Mouse (Mus musculus) myocyte (in vitro differentiated cells): ENCODE results near the gene Mettl18. TPM values are rescaled to one million over a fixed set of nuclear protein-coding genes. Genes with fewer than 3 reads are reported as not detected.
"Not testable (repeated sequence)": the region's sequence is repeated elsewhere in the genome, so short reads cannot be mapped to it uniquely, and the experiment has no call there.

Experiments
- H3K27me3 ChIP-seq: one replicate; pipeline ENCODE4 v1.6.1; 2011; ENCODE audit not compliant: control insufficient read depth, insufficient read depth, insufficient read length
- H3K36me3 ChIP-seq: one replicate; pipeline ENCODE4 v1.6.1; 2011; ENCODE audit not compliant: control insufficient read depth, insufficient read depth
- H3K4me2 ChIP-seq: one replicate; pipeline ENCODE4 v1.6.1; 2011; ENCODE audit warnings: low read depth, control low read depth
- H3K4me3 ChIP-seq: one replicate; pipeline ENCODE4 v1.5.1; 2011; ENCODE audit warnings: mild to moderate bottlenecking, control low read depth, moderate library complexity
- H3K79me2 ChIP-seq: one replicate; pipeline ENCODE4 v1.6.1; 2011; ENCODE audit not compliant: control insufficient read depth, insufficient read depth
- H3ac ChIP-seq: one replicate; pipeline ENCODE4 v1.6.1; 2011; ENCODE audit not compliant: control insufficient read depth, insufficient read length
- CEBPB ChIP-seq: IDR thresholded peaks from 2 replicates; pipeline ENCODE4 v1.6.1; 2011; ENCODE audit warnings: mild to moderate bottlenecking, moderate library complexity; ENCODE audit not compliant: poor library complexity, insufficient read depth, severe bottlenecking
- E2F4 ChIP-seq: IDR thresholded peaks from one replicate; pipeline ENCODE4 v1.6.1; 2011; ENCODE audit warnings: mild to moderate bottlenecking, control low read depth, moderate library complexity; ENCODE audit not compliant: insufficient read depth
- MAX ChIP-seq: IDR thresholded peaks from one replicate; pipeline ENCODE4 v1.6.1; 2011; ENCODE audit warnings: low read depth, mild to moderate bottlenecking, control low read depth
- MYOD1 ChIP-seq, 3 experiments: IDR thresholded peaks; one replicate each; pipeline ENCODE4 v1.6.1; 2011; ENCODE audit warnings: control low read depth in 2 of 3, low read depth in 2 of 3, mild to moderate bottlenecking in 2 of 3, moderate library complexity in 1 of 3; ENCODE audit not compliant: insufficient read length in 2 of 3, control insufficient read depth in 1 of 3
- MYOG ChIP-seq, 3 experiments: IDR thresholded peaks; one replicate each; pipeline ENCODE4 v1.6.1; 2011; ENCODE audit warnings: control low read depth in 2 of 3, low read depth in 2 of 3, mild to moderate bottlenecking in 2 of 3; ENCODE audit not compliant: insufficient read length in 2 of 3, control insufficient read depth in 1 of 3, insufficient read depth in 1 of 3
- POLR2A ChIP-seq: IDR thresholded peaks from one replicate; pipeline ENCODE4 v1.6.1; 2011; ENCODE audit warnings: low read depth, mild to moderate bottlenecking, control low read depth, moderate library complexity; ENCODE audit not compliant: insufficient read length
- POLR2AphosphoS2 ChIP-seq: IDR thresholded peaks from one replicate; pipeline ENCODE4 v1.6.1; 2011; ENCODE audit warnings: low read depth, control low read depth; ENCODE audit not compliant: insufficient read length
- REST ChIP-seq: IDR thresholded peaks from one replicate; pipeline ENCODE4 v1.6.1; 2011; ENCODE audit warnings: mild to moderate bottlenecking, control low read depth, moderate library complexity; ENCODE audit not compliant: insufficient read depth, insufficient read length
- SRF ChIP-seq: IDR thresholded peaks from one replicate; pipeline ENCODE4 v1.6.1; 2011; ENCODE audit warnings: low read depth; ENCODE audit not compliant: control insufficient read depth, insufficient read length
- TCF12 ChIP-seq: IDR thresholded peaks from one replicate; pipeline ENCODE4 v1.6.1; 2011; ENCODE audit warnings: mild to moderate bottlenecking, control low read depth; ENCODE audit not compliant: poor library complexity, insufficient read depth, severe bottlenecking
- TCF3 ChIP-seq: IDR thresholded peaks from one replicate; pipeline ENCODE4 v1.6.1; 2011; ENCODE audit warnings: low read depth, control low read depth; ENCODE audit not compliant: insufficient read length
- USF1 ChIP-seq: IDR thresholded peaks from one replicate; pipeline ENCODE4 v1.6.1; 2011; ENCODE audit warnings: low read depth, mild to moderate bottlenecking, control low read depth, moderate library complexity
- polyA plus RNA-seq: library from polyadenylated mRNA; unstranded; fragments of >200 nt; fragmentation: generic; extraction: Trizol; gene quantifications from one replicate; pipeline ENCODE4 v1.2.1, GENCODE M21; 2012; ENCODE audit warnings: missing spikeins

The Mettl18 gene
- polyA plus RNA-seq, 1 experiment, result 1.8 TPM

DNA sequence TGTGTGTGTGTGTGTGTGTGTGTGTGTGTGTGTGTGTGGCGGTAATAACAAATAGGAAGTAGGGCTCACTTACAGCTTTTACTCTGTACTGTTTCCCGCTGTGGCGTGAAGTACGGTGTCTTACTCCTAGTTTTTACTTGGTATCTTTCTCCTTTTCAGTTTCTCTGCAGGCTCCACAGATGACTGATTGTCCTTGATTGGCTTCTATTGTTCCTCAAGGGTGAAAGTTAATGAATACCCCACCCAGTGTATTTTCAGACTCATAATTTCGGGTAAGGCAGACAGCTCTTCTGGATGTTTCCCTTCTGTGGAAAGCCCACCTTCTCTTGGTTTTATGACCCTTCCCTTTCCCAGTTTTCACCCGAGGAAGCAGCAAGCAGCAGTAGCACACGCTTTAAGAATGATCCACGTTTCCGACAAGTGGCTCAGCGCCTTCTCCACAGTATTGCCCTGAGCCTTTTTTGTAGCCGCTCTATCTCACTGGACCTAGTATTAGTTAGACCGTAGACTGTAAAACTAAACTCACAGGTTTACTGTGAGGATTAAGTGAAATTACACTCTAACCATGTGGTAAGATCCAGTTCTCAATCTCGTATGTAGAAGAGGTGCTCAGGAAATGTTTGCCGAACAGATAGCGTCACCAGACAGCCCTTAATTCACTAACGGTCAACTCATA, 23.7 kb downstream of the Mettl18 start:
- Histone ChIP-seq H3K4me2 (no peak overlapping the region), H3K36me3 (no peaks in the 10 kb centered on the region), H3K27me3 (no peaks in the 10 kb centered on the region), H3K79me2 (no peaks in the 10 kb centered on the region), H3ac (no peak overlapping the region), H3K4me3 (no peak overlapping the region)
- TF ChIP-seq POLR2AphosphoS2 (no peak), MAX (no peak), MYOG (IDR thresholded peaks at IDR 0.05; ENCODE audit: control insufficient read depth in 1 of 3, insufficient read depth in 1 of 3, insufficient read length in 2 of 3, low read depth in 2 of 3) (no peak), USF1 (no peak), SRF (no peak)

GRCm38 (mm10) chr1:164019789-164020188, 25.1 kb downstream of the Mettl18 start:
- Histone ChIP-seq H3K4me3 (no peak overlapping the region), H3K36me3 (no peaks in the 10 kb centered on the region), H3ac (no peak overlapping the region), H3K79me2 (no peaks in the 10 kb centered on the region), H3K4me2 (no peak overlapping the region), H3K27me3 (no peaks in the 10 kb centered on the region)
- TF ChIP-seq TCF3, result no peak
- TF ChIP-seq MAX, result no peak
- no peak for TF ChIP-seq USF1
- TF ChIP-seq POLR2A, result no peak
- no peak for TF ChIP-seq MYOD1 (IDR thresholded peaks at IDR 0.05; ENCODE audit: control insufficient read depth in 1 of 3, insufficient read length in 2 of 3, low read depth in 2 of 3)
- TF ChIP-seq MYOG (IDR thresholded peaks at IDR 0.05; ENCODE audit: control insufficient read depth in 1 of 3, insufficient read depth in 1 of 3, insufficient read length in 2 of 3, low read depth in 2 of 3), result no peak
- TF ChIP-seq SRF, result no peak
- no peak for TF ChIP-seq TCF12
- TF ChIP-seq CEBPB, result no peak
- TF ChIP-seq REST, result no peak
- no peak for TF ChIP-seq POLR2AphosphoS2
- TF ChIP-seq E2F4, result no peak

DNA sequence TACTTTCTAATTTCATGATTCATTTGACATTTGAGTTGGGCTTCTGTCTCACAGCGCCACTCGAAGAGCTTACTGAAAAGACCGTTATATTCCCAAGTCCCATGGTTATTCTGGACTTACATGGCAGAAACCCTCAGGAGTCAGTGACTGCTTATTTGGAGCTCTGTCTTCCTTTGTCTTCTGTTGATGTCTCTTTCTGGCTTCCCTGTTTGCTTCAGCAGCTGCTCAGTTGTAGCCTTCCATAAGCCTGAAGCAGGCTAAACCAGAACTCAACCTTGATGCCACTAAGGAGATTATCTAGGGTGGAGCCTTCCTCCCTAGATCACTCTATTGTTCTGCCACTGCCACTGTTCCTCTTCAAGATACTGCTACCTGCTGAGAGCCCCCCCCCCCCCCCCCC, 26.1 kb downstream of the Mettl18 start:
- H3K4me3 ChIP-seq, H3K79me2 ChIP-seq, H3K27me3 ChIP-seq, H3K4me2 ChIP-seq, H3ac ChIP-seq, H3K36me3 ChIP-seq: not testable (repeated sequence)

DNA sequence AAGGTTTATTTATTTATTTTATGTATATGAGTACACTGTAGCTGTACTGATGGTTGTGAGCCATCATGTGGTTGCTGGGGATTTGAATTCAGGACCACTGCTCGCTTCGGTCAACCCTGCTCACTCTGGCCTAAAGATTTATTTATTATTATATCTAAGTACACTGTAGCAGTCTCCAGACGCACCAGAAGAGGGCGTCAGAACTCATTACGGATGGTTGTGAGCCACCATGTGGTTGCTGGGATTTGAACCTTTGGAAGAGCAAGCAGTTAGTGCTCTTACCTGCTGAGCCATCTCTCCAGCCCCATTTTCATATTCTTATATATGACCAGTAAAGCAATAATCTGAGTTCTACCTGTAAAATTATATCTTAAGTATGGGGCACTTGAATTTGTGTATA, 27.4 kb downstream of the Mettl18 start:
- H3K79me2 ChIP-seq, H3K4me2 ChIP-seq, H3K27me3 ChIP-seq, H3K36me3 ChIP-seq, H3K4me3 ChIP-seq, H3ac ChIP-seq: not testable (repeated sequence)

GRCm38 (mm10) chr1:164025685-164026084, 31.0 kb downstream of the Mettl18 start:
- H3K27me3 ChIP-seq, result no peaks in the 10 kb centered on the region
- H3K4me2 ChIP-seq, result no peak overlapping the region
- H3ac ChIP-seq, result no peak overlapping the region
- H3K4me3 ChIP-seq, result no peak overlapping the region
- no peaks in the 10 kb centered on the region for H3K36me3 ChIP-seq
- no peaks in the 10 kb centered on the region for H3K79me2 ChIP-seq
- TF ChIP-seq REST (no peak), POLR2AphosphoS2 (no peak), MYOD1 (IDR thresholded peaks at IDR 0.05; ENCODE audit: control insufficient read depth in 1 of 3, insufficient read length in 2 of 3, low read depth in 2 of 3) (no peak), E2F4 (no peak), MAX (no peak), TCF12 (no peak), POLR2A (no peak), MYOG (IDR thresholded peaks at IDR 0.05; ENCODE audit: control insufficient read depth in 1 of 3, insufficient read depth in 1 of 3, insufficient read length in 2 of 3, low read depth in 2 of 3) (no peak), USF1 (no peak), SRF (no peak), CEBPB (no peak)

DNA sequence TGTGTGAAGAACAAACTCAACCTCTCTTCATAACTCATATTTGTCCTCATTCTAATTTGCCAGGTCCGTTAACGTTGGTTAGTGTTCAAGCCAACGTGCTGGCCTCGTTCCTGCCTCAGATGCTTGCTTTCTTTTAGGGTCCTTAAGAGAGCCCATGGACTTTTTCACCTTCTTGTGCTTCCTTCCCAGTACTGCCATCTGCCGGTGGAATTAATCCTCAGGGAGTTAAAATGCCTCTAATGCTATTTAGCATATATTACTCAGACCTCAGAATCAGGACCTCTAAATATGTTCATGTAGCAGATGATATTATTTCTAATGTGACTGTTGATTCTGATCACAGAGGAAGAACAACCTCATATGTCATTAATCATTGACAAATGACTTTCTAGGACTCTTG, 32.7 kb downstream of the Mettl18 start:
- no peak overlapping the region for H3ac ChIP-seq
- no peak overlapping the region for H3K4me2 ChIP-seq
- no peaks in the 10 kb centered on the region for H3K27me3 ChIP-seq
- no peak for TF ChIP-seq E2F4
- TF ChIP-seq POLR2AphosphoS2, result no peak
- TF ChIP-seq TCF12, result no peak
- no peak for TF ChIP-seq CEBPB
- TF ChIP-seq MYOG (IDR thresholded peaks at IDR 0.05; ENCODE audit: control insufficient read depth in 1 of 3, insufficient read depth in 1 of 3, insufficient read length in 2 of 3, low read depth in 2 of 3), result no peak
- no peak for TF ChIP-seq MAX
- no peak for TF ChIP-seq POLR2A
- no peak for TF ChIP-seq TCF3
- no peak for TF ChIP-seq SRF
- TF ChIP-seq REST, result no peak
- no peak overlapping the region for H3K4me3 ChIP-seq
- no peaks in the 10 kb centered on the region for H3K79me2 ChIP-seq
- no peaks in the 10 kb centered on the region for H3K36me3 ChIP-seq
